Mouse (Mus musculus) intestine, embryonic 16.5 days (tissue): ENCODE measurements around the gene Sebox. TPM values are rescaled to one million over a fixed set of nuclear protein-coding genes. Genes with fewer than 3 reads are reported as not detected.

Source experiments
- ATAC-seq: fragments of 200-750 bp; cut with Nextera tagmentation; 2 replicates; pipeline ENCODE4 v1.8.0; 2017; ENCODE audit warnings: moderate TSS enrichment, moderate library complexity
- H3K27ac ChIP-seq: fragments of 300-500 bp; sonication (generic); 2 replicates; pipeline ENCODE4 v1.5.1; 2014; ENCODE audit warnings: mild to moderate bottlenecking, low read length
- H3K27me3 ChIP-seq: fragments of 300-500 bp; sonication (generic); replicated peaks from 2 replicates; pipeline ENCODE4 v1.6.1; 2014; ENCODE audit warnings: low read length, control low read depth, mixed read lengths; ENCODE audit not compliant: control insufficient read depth, insufficient read depth
- H3K36me3 ChIP-seq: fragments of 300-500 bp; sonication (generic); 2 replicates; pipeline ENCODE4 v1.6.1; 2014; ENCODE audit warnings: low read length, control low read depth; ENCODE audit not compliant: control insufficient read depth, insufficient read depth
- H3K4me1 ChIP-seq: fragments of 300-500 bp; sonication (generic); 2 replicates; pipeline ENCODE4 v1.6.1; 2014; ENCODE audit warnings: low read length, control low read depth, mixed read lengths; ENCODE audit not compliant: control insufficient read depth, insufficient read depth
- H3K4me2 ChIP-seq: fragments of 300-500 bp; sonication (generic); 2 replicates; pipeline ENCODE4 v1.6.1; 2014; ENCODE audit warnings: low read depth, low read length, control low read depth
- H3K4me3 ChIP-seq: fragments of 300-500 bp; sonication (generic); 2 replicates; pipeline ENCODE4 v1.5.1; 2014; ENCODE audit warnings: mild to moderate bottlenecking, low read length
- H3K9ac ChIP-seq: fragments of 300-500 bp; sonication (generic); 2 replicates; pipeline ENCODE4 v1.6.1; 2014; ENCODE audit warnings: low read depth, low read length
- H3K9me3 ChIP-seq: fragments of 300-500 bp; sonication (generic); 2 replicates; pipeline ENCODE4 v1.6.1; 2016; ENCODE audit warnings: low read length, control low read depth; ENCODE audit not compliant: control insufficient read depth
- WGBS: fragments of 180-500 bp; shearing (Covaris S2); extraction: QIAGEN DNeasy Blood & Tissue Kit; methylation state at CpG from one replicate; pipeline ENCODE4 v1.1.7; 2014; 5-methylcytosine and 5-hydroxymethylcytosine counted together
- polyA plus RNA-seq: library from polyadenylated mRNA; unstranded; fragments of >200 nt; fragmentation: Nextera tagmentation; extraction: Ambion mirVana; gene quantifications from 2 replicates; pipeline ENCODE4 v1.2.1, GENCODE M21; 2015

Sebox gene
- polyA plus RNA-seq, 1 experiment from 2014 or later, result not detected

GRCm38 (mm10) chr11:78544449-78545111, 41.3 kb downstream of the Sebox start:
- Histone ChIP-seq H3K36me3 (no peaks in the 10 kb centered on the region; the same call in 1 of the 2 replicates), H3K4me1 (peaks cover 18% of the 10 kb centered on the region), H3K9me3 (no peaks in the 10 kb centered on the region), H3K27ac (no peak overlapping the region), H3K4me3 (no peak overlapping the region), H3K9ac (no peak overlapping the region), H3K27me3 (no peaks in the 10 kb centered on the region), H3K4me2 (no peak overlapping the region)
- WGBS, result 91% methylated on average over 7 of the region's 7 CpGs
- ATAC-seq, result no peak

GRCm38 (mm10) chr11:78545181-78545580, 41.9 kb downstream of the Sebox start:
- no peak overlapping the region for H3K9ac ChIP-seq
- no peaks in the 10 kb centered on the region for H3K27me3 ChIP-seq
- no peaks in the 10 kb centered on the region for H3K36me3 ChIP-seq
- H3K4me2 ChIP-seq, result no peak overlapping the region
- H3K4me3 ChIP-seq, result no peak overlapping the region
- no peak overlapping the region for H3K27ac ChIP-seq
- 55% methylated on average over 8 of the region's 8 CpGs for WGBS
- H3K4me1 ChIP-seq, result peaks cover 20% of the 10 kb centered on the region
- no peak for ATAC-seq
- H3K9me3 ChIP-seq, result no peaks in the 10 kb centered on the region

GRCm38 (mm10) chr11:78547718-78548460, 44.6 kb downstream of the Sebox start:
- no peaks in the 10 kb centered on the region for H3K27me3 ChIP-seq
- H3K36me3 ChIP-seq, result no peaks in the 10 kb centered on the region
- no peak for ATAC-seq
- H3K4me2 ChIP-seq, result peak overlapping the region; percentile 54
- H3K4me1 ChIP-seq, result peaks cover 20% of the 10 kb centered on the region
- peak overlapping the region; percentile 18; the same call in 1 of the 2 replicates for H3K9ac ChIP-seq
- whole genome bisulfite sequencing, result 61% methylated on average over 2 of the region's 2 CpGs
- H3K9me3 ChIP-seq, result no peaks in the 10 kb centered on the region
- H3K27ac ChIP-seq, result 0 out of 2 replicates have a peak overlapping the region, but pooled peaks have one; percentile 62
- peak overlapping the region; percentile 12; the same call in 1 of the 2 replicates for H3K4me3 ChIP-seq

GRCm38 (mm10) chr11:78549491-78549987, 46.3 kb downstream of the Sebox start:
- no peaks in the 10 kb centered on the region for H3K9me3 ChIP-seq
- H3K27ac ChIP-seq, result peak overlapping the region; percentile 84
- H3K27me3 ChIP-seq, result no peaks in the 10 kb centered on the region
- peak overlapping the region; percentile 68 for H3K4me3 ChIP-seq
- H3K36me3 ChIP-seq, result no peaks in the 10 kb centered on the region
- WGBS, result 3% methylated on average over 5 of the region's 5 CpGs
- H3K4me1 ChIP-seq, result peaks cover 20% of the 10 kb centered on the region
- ATAC-seq, result no peak
- peak overlapping the region; percentile 78 for H3K9ac ChIP-seq
- H3K4me2 ChIP-seq, result peak overlapping the region; percentile 54

GRCm38 (mm10) chr11:78550168-78551058, 47.2 kb downstream of the Sebox start, which contains the start of gene Tmem97:
TSS of gene Tmem97 (minus strand) at chr11:78550777.
- peak within 1 kb of the TSS; percentile 68 for H3K4me3 ChIP-seq
- no peaks in the 10 kb centered on the region for H3K9me3 ChIP-seq
- peak within 1 kb of the TSS; percentile 84 for H3K27ac ChIP-seq
- ATAC-seq, result peak; percentile 99
- no peaks in the 10 kb centered on the region for H3K36me3 ChIP-seq
- H3K4me2 ChIP-seq, result peak within 1 kb of the TSS; percentile 72
- H3K9ac ChIP-seq, result peak within 1 kb of the TSS; percentile 78
- no peaks in the 10 kb centered on the region for H3K27me3 ChIP-seq
- WGBS, result under 1% methylated on average over 60 of the region's 60 CpGs
- H3K4me1 ChIP-seq, result peaks cover 20% of the 10 kb centered on the region

GRCm38 (mm10) chr11:78551059-78551398, 47.8 kb downstream of the Sebox start:
- no peaks in the 10 kb centered on the region for H3K27me3 ChIP-seq
- H3K4me2 ChIP-seq, result peak overlapping the region; percentile 72
- H3K9ac ChIP-seq, result peak overlapping the region; percentile 73
- peaks cover 20% of the 10 kb centered on the region for H3K4me1 ChIP-seq
- WGBS, result 35% methylated on average over 6 of the region's 6 CpGs
- peak; percentile 23 for ATAC-seq
- no peaks in the 10 kb centered on the region for H3K9me3 ChIP-seq
- no peaks in the 10 kb centered on the region for H3K36me3 ChIP-seq
- H3K4me3 ChIP-seq, result peak overlapping the region; percentile 68
- H3K27ac ChIP-seq, result peak overlapping the region; percentile 78; the same call in 1 of the 2 replicates

Other genes starting within 250 kb of the Sebox start
- gene 2610507B11Rik, start 241.7 kb upstream of the Sebox start, polyA plus RNA-seq, result 50.6 and 56.9 TPM in 2 replicates
- gene BC030499, start 212.6 kb upstream of the Sebox start, polyA plus RNA-seq, result 0.32 TPM in 1 of 2 replicates, not detected in the other
- gene Spag5, start 201.9 kb upstream of the Sebox start, polyA plus RNA-seq, result 23.4 and 27.3 TPM in 2 replicates
- 33.3 and 34.0 TPM in 2 replicates for gene Aldoc, start 180.5 kb upstream of the Sebox start, polyA plus RNA-seq
- gene Pigs, start 175.0 kb upstream of the Sebox start, polyA plus RNA-seq, result 92.9 and 93.1 TPM in 2 replicates
- gene Unc119, start 160.0 kb upstream of the Sebox start, polyA plus RNA-seq, result 29.5 and 29.9 TPM in 2 replicates
- not detected in 2 replicates for gene Foxn1, start 116.9 kb upstream of the Sebox start, polyA plus RNA-seq
- 4.6 and 6.7 TPM in 2 replicates for gene Slc13a2, start 81.2 kb upstream of the Sebox start, polyA plus RNA-seq
- gene Slc46a1, start 37.8 kb upstream of the Sebox start, polyA plus RNA-seq, result 11.0 and 12.8 TPM in 2 replicates
- gene Sarm1, start 5.7 kb upstream of the Sebox start, polyA plus RNA-seq, result 1.6 and 2.1 TPM in 2 replicates
- gene Vtn, start 4.4 kb upstream of the Sebox start, polyA plus RNA-seq, result 18.1 and 29.3 TPM in 2 replicates
- 60.6 and 62.2 TPM in 2 replicates for gene Tmem199, start 8.7 kb downstream of the Sebox start, polyA plus RNA-seq
- gene Poldip2, start 8.7 kb downstream of the Sebox start, polyA plus RNA-seq, result 135 and 146 TPM in 2 replicates
- gene Tnfaip1, start 32.9 kb downstream of the Sebox start, polyA plus RNA-seq, result 86.4 and 88.6 TPM in 2 replicates
- 118 and 124 TPM in 2 replicates for gene Ift20, start 32.9 kb downstream of the Sebox start, polyA plus RNA-seq
- 228 and 248 TPM in 2 replicates for gene Tmem97, start 47.3 kb downstream of the Sebox start, polyA plus RNA-seq
- 8.4 and 8.8 TPM in 2 replicates for gene Nlk, start 193.9 kb downstream of the Sebox start, polyA plus RNA-seq
- 35.9 and 38.5 TPM in 2 replicates for gene Ccnq, start 248.3 kb downstream of the Sebox start, polyA plus RNA-seq